Mouse (Mus musculus): ENCODE measurements around the gene Dusp18.
A peak's percentile ranks its signal among the peaks of the same experiment; 100 is the strongest.

Gene Dusp18

DNA sequence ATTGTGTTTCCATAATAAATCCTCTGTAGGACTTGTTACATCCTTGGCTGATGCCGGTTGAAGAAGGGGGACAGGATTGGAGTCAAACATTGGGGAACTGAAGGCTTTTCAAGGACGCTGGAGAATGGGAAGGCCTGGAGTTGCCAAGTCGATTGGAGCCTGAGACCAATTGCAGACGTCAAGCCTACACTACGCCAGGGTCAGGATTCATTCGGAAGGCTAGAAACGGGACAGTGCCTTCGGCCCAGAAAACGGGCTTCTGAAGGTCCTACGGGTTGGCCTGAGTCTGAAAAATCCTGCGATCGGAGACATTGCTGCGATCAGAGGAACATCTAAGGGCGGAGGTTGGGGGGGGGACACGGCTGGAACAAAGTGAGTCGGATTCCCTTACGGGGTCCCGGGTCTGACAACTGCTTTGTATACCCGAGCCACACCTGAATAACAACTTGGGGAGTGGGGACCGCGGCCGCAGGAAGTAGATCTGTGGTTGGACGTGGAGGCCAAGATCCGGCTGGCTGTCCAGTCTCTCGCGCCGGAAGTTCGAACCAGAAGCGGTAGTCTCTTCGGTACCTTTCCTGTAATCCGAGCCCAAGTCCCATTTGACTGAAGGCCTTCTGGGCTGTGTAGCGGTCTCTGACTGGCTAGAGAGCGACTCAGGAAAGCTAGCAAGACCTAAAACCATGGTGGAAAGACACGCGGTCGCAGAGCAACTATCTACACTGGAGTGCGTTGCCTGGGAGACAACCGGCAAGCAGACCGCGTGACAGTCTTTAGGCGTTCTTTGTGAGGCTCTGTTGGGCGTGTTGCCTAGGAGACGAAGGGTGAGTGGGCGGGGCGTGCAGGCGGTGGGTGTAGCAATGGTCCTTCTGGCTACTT, at the start of gene Dusp18, which contains the start of gene 4921536K21Rik:
Dusp18 (plus strand) TSS at position 835 of the 876 bp plus-strand sequence.
4921536K21Rik (minus strand) TSS at position 693 of the 876 bp plus-strand sequence.
- DNase-seq (ENCODE audit: low spot score): no peak

DNA sequence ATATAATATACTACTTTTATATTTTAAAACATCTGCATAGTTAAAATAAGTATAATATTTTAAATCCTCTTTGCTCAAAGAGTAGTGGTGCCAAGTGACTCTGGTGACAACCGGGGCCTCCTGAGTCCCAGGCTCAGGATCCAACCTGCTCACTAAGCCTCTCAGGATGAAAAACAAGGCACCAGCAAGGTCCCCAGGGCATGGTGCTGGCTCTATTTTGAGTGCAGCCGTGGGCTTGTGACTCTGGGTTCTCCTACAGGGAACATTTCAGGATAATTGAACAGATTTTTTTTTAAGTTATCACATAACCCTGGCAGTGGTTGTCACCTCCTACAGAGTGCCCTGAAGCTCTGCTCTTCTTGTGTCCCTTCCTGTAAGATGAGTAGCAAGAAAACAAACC, 48.7 kb upstream of the Dusp18 start:
- no peak for DNase-seq (ENCODE audit: low spot score)

DNA sequence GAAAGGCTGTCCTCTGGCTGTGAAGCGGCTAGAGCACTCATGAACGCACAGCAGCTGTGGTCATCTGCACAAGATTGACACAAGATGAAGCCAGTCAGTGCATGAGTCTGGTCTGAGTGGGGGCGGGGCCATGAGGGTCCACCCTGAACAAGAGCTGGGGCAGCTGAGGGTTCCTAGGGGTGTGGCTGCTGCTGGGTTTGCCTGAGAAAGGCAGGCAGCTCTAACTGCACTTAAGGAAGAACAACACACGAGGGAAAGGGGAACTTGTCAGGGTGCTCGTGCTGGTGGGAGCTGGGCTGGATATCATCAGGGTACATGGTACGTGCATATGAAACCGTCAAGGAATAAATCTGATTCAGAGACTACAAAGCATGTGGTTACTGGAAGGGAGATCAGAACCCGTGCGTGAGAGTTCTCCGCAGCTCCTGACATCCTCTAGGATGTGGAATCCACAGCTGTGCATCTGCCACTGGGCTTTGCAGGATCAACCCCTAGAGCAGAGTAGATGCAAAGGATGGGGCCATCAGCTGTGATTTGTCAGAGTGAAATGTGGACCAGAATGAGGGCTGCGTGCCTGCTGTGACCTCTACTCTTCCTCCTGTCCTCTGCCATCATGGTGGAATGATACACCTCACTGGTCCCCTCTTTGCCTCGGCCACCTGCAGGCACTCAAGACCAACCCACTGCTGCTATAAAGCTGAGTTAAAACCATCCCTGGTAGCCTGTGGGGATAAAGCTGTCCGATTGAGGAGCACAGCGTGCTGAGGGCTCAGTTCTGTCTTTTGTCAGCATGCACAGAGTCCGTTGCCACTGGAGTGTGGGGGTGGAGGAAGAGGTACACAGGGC, 45.3 kb upstream of the Dusp18 start:
- no peak for DNase-seq (ENCODE audit: low spot score)

DNA sequence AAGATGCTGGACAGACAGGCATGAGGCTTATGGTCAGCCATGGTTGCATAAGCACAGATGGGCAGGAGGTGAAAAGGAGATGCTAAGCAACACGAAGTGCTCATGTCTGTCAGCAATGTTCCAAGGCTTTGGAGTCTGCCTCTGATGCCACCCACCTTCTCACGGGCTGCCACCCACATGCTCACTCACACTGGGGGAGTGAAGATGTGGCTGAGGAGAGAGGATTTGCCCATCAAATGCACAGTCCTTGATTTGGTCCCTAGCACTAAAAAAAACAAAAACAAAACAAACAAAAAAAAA, 44.8 kb upstream of the Dusp18 start:
- DNase-seq (ENCODE audit: low spot score): no peak

DNA sequence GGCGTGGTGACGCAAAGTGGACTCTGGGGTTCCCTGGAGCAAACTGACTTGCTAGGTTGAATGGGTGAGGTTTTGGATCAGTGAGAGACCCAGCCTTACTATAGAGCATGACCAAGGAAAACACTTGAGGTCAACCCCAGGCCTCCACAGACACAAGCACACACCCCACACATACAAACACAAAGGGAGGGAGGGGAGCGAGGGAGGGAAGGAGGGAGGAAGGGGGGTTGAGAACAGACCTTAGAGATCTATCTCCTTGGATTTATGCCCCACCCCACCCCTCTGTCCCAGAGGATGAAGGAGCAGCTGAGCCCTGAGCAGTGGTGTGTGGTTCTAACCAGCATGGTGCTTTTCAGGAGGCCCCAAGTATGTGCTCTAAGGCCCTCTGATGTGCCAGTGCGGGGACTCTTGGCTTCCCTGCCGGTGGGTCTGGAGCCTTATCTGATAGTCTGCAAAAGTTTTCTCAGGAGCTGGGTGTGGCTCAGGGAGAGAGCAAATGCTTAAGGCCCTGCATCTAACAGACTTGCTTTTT, 44.2 kb upstream of the Dusp18 start:
- DNase-seq (ENCODE audit: low spot score): no peak

DNA sequence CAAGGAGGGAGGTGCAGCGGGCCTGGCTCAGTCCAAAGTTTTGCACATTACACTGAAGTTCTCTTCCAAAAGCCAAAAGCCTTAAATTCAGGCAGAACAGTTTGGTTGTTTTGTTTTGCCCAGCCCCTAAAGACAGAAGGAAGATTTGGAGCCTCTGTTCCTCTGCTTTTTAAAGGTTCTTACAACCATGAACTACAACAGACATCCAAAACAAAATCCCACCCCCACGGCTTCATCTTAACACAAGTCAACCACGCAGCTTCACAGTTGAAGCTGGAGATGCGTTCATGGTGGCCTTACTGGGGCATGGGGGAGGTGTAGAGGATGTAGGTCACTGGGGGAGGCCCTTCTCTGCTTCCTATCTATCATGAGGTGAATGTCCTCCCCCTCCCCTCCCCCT, 43.2 kb upstream of the Dusp18 start:
- no peak for DNase-seq (ENCODE audit: low spot score)

DNA sequence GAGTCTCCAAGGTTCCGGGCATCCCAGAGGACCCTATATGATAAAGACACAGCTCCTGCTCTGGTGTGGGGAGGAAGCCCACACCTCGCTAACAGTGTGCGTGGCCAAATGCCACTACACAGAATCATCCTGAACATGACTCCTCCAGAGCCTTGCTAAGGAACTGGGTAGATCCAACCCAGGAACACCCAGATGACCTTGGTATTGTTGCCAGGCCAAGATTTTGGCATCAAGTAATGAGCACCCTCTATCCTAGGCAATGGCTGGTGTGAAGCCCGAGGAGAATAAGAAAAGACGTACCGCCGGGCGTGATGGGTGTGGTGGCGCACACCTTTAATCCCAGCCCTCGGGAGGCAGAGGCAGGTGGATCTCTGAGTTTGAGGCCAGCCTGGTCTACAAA, 42.0 kb upstream of the Dusp18 start:
- DNase-seq (ENCODE audit: low spot score): no peak

DNA sequence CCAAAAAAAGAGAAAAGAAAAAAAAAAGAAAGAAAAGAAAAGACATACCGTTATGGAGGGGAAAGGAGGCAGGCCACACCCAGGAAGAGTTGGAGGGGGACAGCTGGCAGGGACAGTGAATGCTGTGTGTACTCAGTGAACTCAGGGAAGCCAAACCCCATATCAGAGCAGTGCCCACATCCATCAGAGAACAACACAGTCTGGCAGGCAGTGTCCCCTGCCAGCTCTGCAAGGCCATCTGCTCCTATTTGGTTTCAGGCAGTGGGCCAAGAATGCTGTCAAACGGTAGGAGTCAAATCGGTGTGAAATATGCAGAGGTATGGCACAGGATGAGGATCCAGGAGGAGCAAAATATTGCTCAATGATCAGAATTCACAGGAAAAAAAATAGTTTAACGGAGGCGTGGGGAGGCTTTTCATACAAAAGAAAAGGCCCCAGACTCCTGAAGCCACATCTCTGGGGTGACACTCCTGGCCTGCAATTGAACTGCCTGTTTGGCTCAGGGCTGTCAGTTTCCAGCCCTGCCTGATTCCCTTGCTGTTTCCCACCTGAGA, 41.5 kb upstream of the Dusp18 start:
- DNase-seq (ENCODE audit: low spot score): peak; percentile 59

DNA sequence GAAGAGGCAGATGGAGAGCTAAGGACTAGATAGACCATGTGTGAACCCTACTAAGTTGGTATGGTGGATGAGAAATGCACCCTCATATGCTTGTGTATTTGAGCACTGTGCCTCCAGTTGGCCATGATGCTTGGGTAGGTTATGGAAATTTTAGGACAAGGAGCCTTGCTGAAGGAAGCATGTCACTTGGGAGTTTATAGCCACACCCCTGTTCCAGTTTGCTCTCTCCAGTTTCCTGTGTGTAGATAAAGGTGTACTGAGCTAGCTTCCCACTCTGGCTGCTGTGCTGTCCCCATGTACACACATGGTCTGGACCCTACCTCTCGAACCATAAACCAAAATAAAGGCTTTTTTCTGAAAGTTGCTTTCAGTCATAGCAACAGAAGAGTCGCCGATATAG, 40.9 kb upstream of the Dusp18 start:
- no peak for DNase-seq (ENCODE audit: low spot score)

DNA sequence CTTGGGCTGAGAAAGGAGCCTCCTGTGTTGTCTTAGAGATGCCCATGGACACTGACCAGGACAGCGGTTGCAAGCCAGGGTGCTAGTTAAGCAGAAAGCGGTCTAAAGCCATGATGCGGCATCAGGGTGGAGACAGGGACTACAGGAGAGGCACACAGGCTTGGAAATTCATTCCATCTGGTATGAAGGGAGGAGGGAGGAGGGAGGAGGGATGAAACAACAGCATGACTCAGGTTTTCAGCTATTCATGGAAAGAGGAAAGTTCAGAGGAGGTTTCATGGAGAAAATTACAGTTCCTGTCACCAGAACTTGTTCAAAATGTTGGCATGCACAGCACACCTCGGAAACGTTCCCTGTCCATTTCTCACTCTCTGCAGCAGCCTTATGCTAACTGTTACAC, 39.2 kb upstream of the Dusp18 start:
- DNase-seq (ENCODE audit: low spot score): no peak

DNA sequence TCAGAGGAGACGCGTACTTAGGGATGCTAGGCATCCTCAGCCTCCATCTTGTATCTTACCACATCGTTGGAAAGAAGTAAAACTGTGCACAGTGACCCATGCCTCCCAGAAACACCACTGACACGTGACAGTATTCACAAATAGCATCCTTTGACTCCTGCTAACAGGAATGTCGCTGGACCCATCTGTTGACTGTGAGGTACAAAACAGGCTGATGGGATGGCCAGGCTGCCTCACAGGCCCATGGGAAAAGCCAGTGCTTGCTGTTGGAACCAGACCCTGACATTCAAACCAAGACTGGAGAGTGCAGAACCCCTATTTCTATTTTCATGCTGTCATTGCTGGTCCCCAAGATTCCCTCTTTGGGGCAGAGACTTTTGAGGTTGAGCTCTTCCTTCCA, 37.1 kb upstream of the Dusp18 start:
- DNase-seq (ENCODE audit: low spot score): no peak

DNA sequence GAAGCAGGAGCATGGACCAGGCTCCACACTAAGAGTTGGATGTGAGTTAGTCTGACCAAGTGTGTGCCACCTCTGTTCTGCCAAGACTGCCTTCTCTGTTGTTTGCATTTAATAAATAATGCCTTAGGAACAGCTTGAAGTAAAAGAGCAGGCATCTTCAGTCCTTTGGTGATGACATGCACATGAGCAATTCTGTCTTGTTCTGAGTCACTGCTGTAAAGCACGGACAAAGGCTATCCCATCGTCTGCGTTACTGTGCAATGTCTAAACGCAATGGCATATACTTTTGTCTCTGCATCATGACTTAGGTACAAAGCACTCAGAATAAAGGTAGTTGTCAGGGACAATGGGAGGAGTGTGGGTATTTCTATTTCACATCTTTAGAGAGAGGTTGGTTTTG, 35.3 kb upstream of the Dusp18 start:
- no peak for DNase-seq (ENCODE audit: low spot score)

DNA sequence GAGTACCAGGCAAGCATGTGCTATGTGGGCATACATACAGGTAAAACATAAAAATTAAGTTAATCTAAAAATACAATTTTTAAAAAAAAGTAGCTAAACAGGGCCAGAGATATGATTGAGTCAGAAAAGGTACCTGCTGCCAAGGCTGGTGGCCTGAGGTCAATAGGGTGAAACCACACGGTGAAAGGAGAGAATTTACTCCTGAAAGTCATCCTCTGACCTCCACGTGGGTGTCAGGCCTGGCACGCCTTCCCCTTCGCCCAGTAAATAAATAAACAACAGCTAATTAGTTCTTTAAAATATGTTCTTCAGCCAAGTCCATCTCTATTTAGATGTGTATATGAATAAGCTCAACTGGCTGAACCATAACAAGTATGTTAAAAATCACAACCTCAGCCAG, 34.7 kb upstream of the Dusp18 start:
- no peak for DNase-seq (ENCODE audit: low spot score)

DNA sequence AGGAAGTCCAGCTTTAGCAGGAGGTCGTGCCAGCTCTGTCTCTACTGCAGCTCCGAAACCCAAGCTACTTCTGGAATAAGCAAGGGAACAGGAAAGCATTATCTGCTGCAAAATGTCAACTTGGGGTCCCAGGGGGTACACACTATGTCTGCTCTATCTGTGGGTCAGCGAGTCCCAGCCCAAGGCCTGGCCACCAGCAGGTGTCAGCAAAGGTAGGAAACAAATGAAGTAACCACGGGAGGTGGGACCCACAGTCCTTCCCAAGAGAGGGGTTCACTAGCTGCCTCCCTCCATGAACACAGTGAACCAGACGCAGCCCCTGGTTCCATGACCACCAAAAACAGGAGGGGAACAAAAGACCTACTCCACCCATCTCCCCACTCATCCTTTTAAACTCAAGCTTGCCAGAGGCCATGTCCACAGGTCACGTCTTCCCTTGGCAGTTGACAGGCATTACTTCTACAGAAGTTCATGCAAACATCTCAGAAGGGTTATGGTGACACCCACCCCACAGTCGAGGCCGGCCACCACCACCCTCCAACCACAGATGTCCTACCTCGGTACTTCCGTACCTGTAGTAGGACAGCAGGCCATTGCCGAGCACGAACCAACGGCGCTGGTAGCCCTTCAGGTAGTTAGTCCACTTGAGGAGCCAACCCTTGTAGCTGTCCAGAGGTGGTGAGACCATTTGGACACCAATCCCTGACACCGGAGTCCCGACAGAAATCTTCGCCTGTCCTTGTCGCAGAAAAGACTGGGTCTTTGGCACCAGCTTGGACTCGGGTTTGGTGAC, 32.2 kb upstream of the Dusp18 start:
- no peak for DNase-seq (ENCODE audit: low spot score)

DNA sequence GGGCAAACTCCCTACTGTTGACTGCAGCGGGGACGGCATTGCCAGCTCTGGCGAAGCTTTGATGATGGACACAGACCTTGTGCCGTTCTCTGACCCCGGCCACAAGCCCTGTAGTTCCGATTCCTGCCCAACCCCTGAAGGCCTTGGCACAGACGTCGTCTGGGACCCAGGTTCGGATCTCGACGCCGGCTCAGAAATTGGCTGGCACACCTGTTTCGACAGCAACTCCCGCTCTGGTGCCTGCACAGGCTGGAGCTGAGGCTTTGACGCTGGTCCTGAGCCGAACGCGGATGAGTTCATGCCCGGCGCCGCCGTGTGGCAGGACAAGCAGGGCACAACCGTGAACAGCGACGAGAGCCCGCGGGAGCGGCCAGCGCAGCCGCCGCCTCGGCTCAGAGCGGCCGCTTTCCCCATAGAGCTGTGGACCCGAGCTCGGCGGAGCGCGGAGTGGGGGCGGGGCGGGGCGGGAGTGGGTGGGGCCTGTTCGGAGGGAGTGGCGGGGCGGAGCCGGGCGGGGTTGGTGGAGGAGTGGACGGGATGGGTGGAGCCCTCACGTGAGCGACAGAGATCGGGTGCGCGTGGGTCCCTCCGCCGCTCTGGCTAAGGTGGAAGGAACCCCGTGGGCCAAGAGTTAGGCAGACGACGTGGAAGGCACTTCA, 31.5 kb upstream of the Dusp18 start, which contains the start of gene Osbp2:
Osbp2 (minus strand) TSS at position 450 of the 659 bp plus-strand sequence.
- no peak for DNase-seq (ENCODE audit: low spot score)

DNA sequence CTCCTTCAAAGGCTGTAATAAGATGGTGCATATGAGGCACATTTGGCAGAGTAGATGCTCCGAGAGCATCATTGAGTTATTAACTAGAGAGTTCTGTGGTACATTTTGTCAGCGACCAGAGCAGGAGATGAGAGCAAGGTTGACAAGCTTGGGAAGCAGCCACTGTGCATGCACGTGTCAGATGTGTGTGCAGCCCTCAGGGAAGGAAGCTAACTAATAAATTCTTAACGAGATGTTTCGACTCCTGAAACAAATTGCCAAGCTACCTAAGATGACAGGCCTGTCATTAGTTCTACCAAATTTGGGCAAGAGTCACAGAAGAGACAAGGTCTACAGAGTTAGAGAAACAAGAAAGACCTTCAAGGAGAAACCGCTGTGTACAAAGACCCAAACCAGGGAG, 30.7 kb upstream of the Dusp18 start:
- no peak for DNase-seq (ENCODE audit: low spot score)

DNA sequence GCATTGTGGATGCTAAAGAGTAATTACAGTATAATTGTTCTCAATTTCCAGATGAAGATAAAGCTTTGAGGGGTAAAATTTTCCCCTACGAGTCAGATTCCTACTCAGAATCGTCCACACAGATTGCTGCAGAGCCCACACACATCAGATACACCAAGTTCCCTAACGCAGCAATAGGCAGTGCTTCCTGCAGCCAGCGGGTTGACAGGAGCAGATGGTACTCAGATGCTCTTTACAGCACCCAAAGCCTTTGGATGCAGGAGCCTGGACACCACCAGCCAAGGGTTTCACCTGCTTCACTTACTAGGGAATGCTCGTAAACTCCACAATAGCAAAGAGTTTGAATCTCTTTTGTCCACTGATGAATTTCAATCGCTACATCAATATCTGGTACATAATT, 18.6 kb upstream of the Dusp18 start:
- DNase-seq (ENCODE audit: low spot score): no peak

DNA sequence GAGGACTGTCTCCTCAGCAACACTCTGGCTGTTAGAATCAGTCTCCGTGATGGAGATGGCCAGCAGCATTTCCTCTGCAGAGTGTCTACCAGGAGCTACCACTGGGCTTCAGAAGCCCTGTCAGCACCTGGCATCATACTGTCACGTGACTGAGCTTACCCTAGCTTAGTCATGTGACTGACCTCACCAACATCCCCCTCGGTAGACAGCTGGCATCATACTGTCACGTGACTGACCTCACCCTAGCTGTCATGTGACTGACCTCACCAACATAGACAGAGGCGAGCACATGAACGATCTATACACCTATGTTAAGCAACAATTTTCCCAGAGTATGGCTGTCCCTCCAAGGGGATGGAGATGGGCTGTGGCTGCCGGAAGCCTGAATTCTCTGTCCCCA, 16.4 kb upstream of the Dusp18 start:
- peak; percentile 60 for DNase-seq (ENCODE audit: low spot score)

DNA sequence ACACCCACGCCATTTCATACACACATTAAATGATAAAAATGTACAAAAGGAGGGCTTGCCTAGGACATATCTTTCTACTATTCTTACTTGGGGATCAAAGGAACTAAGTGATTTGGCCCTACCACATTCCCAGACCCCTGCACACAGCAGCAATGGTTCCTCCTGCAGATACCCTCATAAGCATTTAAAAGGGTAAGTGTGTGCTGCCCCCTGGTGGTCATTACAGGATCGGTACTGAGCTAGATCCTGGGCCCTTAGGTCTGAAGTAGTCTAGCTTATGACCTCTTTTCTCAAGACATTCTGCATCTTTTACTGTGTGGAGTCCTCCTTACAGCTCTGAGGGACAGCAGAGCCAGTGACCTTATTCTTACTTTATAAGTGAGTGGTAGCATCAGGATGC, 15.2 kb upstream of the Dusp18 start:
- DNase-seq (ENCODE audit: low spot score): peak; percentile 84

DNA sequence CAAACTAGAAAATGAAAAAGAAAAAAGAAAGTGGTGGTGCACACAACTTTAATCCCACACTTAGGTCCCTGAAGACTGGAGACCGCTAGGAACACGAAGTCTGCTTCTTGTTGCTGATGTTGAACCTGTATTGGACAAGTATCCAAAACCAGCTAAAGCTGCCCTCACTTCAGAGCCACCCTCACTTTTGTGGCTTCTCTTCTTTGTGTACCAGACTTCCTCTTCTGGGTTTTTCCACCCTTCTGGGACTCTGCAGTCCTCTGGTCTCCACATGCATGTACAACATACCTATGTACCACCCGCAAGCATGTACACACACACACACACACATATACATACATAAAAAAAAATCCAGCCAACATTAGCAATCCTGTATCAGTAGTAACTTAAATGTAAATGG, 11.3 kb upstream of the Dusp18 start:
- no peak for DNase-seq (ENCODE audit: low spot score)

DNA sequence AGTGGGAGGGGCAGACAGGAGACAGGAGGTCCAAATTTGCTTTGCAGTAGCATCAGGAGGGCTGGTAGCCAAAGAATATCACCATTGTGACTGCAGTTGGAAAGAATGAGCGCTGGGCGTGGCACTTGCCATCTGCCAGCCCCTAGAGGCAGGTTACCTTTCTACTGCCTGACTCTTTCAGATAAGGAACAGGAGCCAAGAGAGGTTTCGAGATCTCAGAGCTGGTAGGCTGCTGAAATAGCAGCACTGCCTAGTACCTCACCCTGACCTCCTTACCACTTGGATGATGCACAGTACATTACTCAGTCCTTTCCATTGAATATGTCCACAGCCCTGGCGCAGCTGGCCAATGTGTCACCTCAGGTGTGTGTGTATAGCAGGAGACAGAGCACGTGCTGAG, 7.7 kb upstream of the Dusp18 start:
- DNase-seq (ENCODE audit: low spot score): no peak
